Mouse (Mus musculus): ENCODE results near the gene Nfasc.

- TF ChIP-seq CTCF (IDR thresholded peaks at IDR 0.05; ENCODE audit: extremely low read depth, insufficient read depth, insufficient read length, insufficient replicate concordance) (no peak), POLR2A (IDR thresholded peaks at IDR 0.05; ENCODE audit: low read depth, low read length) (no peak)
These were observed 100.4 kb downstream of the Nfasc start for GRCm38 (mm10) chr1:132641049-132641795.
